Mouse (Mus musculus): ENCODE results near the gene Plekhb1. TPM values are rescaled to one million over a fixed set of nuclear protein-coding genes. Genes with fewer than 3 reads are reported as not detected.

Gene Plekhb1
- not detected for total RNA-seq (2023)

GRCm38 (mm10) chr7:100662231-100662630 is at the start of gene Plekhb1:
Gene Plekhb1 (minus strand): TSS chr7:100662414.

GRCm38 (mm10) chr7:100706143-100706841 is 44.1 kb upstream of the Plekhb1 start, which contains the start of gene Fam168a:
Gene Fam168a (plus strand): TSS chr7:100706635.

GRCm38 (mm10) chr7:100608130-100608741 is 54.0 kb downstream of the Plekhb1 start, which contains the start of gene Mrpl48:
Gene Mrpl48 (minus strand): TSS chr7:100608301.

GRCm38 (mm10) chr7:100607214-100608129 is 54.7 kb downstream of the Plekhb1 start, which contains the start of gene Rab6a:
Gene Rab6a (plus strand): TSS chr7:100607410.

Other genes with a start within 250 kb of the Plekhb1 start
- 1 to 10 TPM in 1 of 2 experiments, under 1 TPM in 1; 0.99 to 1.5 TPM for gene Ucp3, start 189.4 kb downstream of the Plekhb1 start, total RNA-seq (2023)
- gene Ucp2, start 169.1 kb downstream of the Plekhb1 start, total RNA-seq (2023), result 100 to 1,000 TPM; 625 to 675 TPM
- gene Dnajb13, start 147.5 kb downstream of the Plekhb1 start, total RNA-seq (2023), result 1 to 10 TPM; 3.0 to 3.8 TPM
- 1 to 10 TPM; 5.5 to 7.2 TPM for gene Coa4, start 125.3 kb downstream of the Plekhb1 start, total RNA-seq (2023)
- gene Rab6a, start 55.0 kb downstream of the Plekhb1 start, total RNA-seq (2023), result 10 to 100 TPM; 50.9 to 55.1 TPM
- 10 to 100 TPM; 29.9 to 32.3 TPM for gene Mrpl48, start 54.1 kb downstream of the Plekhb1 start, total RNA-seq (2023)
- gene Fam168a, start 44.2 kb upstream of the Plekhb1 start, total RNA-seq (2023), result 10 to 100 TPM; 46.0 to 51.9 TPM
- gene Relt, start 201.0 kb upstream of the Plekhb1 start, total RNA-seq (2023), result 10 to 100 TPM; 35.2 to 41.3 TPM

Data from T-cell, adult 66 days (primary cell).